Mouse (Mus musculus) limb, embryonic 13.5 days (tissue): ENCODE measurements around the gene Ccdc153. TPM values are rescaled to one million over a fixed set of nuclear protein-coding genes. Genes with fewer than 3 reads are reported as not detected.

ENCODE experiments used
- ATAC-seq: fragments of 200-750 bp; cut with Nextera tagmentation; 2 replicates; pipeline ENCODE4 v1.8.0; 2017; ENCODE audit warnings: low read depth, moderate number of reproducible peaks, moderate TSS enrichment; ENCODE audit not compliant: low FRiP score
- H3K27ac ChIP-seq: fragments of 300-500 bp; sonication (generic); 2 replicates; pipeline ENCODE4 v1.5.1; 2015; ENCODE audit warnings: inconsistent platforms, mild to moderate bottlenecking, moderate library complexity
- H3K27me3 ChIP-seq: fragments of 300-500 bp; sonication (generic); 2 replicates; pipeline ENCODE4 v1.6.1; 2015; ENCODE audit warnings: mild to moderate bottlenecking, inconsistent platforms
- H3K36me3 ChIP-seq: fragments of 300-500 bp; sonication (generic); 2 replicates; pipeline ENCODE4 v1.6.1; 2015; ENCODE audit warnings: inconsistent platforms, mild to moderate bottlenecking, moderate library complexity
- H3K4me1 ChIP-seq: fragments of 300-500 bp; sonication (generic); 2 replicates; pipeline ENCODE4 v1.6.1; 2015; ENCODE audit warnings: inconsistent platforms
- H3K4me2 ChIP-seq: fragments of 300-500 bp; sonication (generic); replicated peaks from 2 replicates; pipeline ENCODE4 v1.6.1; 2015; ENCODE audit warnings: inconsistent platforms, mild to moderate bottlenecking, moderate library complexity
- H3K4me3 ChIP-seq: fragments of 300-500 bp; sonication (generic); 2 replicates; pipeline ENCODE4 v1.5.1; 2015; ENCODE audit warnings: moderate library complexity, mild to moderate bottlenecking, inconsistent platforms
- H3K9ac ChIP-seq: fragments of 300-500 bp; sonication (generic); 2 replicates; pipeline ENCODE4 v1.6.1; 2015; ENCODE audit warnings: mild to moderate bottlenecking, inconsistent platforms
- H3K9me3 ChIP-seq: fragments of 300-500 bp; sonication (generic); 2 replicates; pipeline ENCODE4 v1.6.1; 2016; ENCODE audit warnings: inconsistent platforms
- WGBS: fragments of 180-500 bp; shearing (Covaris S2); methylation state at CpG from one replicate; pipeline ENCODE4 v1.1.7; 2015; 5-methylcytosine and 5-hydroxymethylcytosine counted together
- polyA plus RNA-seq: library from polyadenylated mRNA; unstranded; fragments of >200 nt; fragmentation: Nextera tagmentation; extraction: Ambion mirVana; gene quantifications from 2 replicates; pipeline ENCODE4 v1.2.1, GENCODE M21; 2015

The Ccdc153 gene
- polyA plus RNA-seq, 1 experiment from 2014 or later, result not detected

- no peak for ATAC-seq
- H3K9ac ChIP-seq, result no peak overlapping the region
- H3K36me3 ChIP-seq, result no peaks in the 10 kb centered on the region
- H3K4me3 ChIP-seq, result no peak overlapping the region
- H3K9me3 ChIP-seq, result no peaks in the 10 kb centered on the region
- 61% methylated on average over 2 of the region's 2 CpGs for WGBS
- H3K27me3 ChIP-seq, result no peaks in the 10 kb centered on the region; the same call in 1 of the 2 replicates
- H3K27ac ChIP-seq, result no peak overlapping the region
- no peak overlapping the region for H3K4me2 ChIP-seq
- H3K4me1 ChIP-seq, result peaks cover 3% of the 10 kb centered on the region; the same call in 1 of the 2 replicates
These were observed 3.1 kb downstream of the Ccdc153 start for GRCm38 (mm10) chr9:44243621-44244020.

GRCm38 (mm10) chr9:44247907-44248306 is 7.4 kb downstream of the Ccdc153 start:
- Histone ChIP-seq H3K9me3 (no peaks in the 10 kb centered on the region), H3K27ac (no peak overlapping the region), H3K36me3 (no peaks in the 10 kb centered on the region; the same call in 1 of the 2 replicates), H3K4me3 (no peak overlapping the region), H3K27me3 (no peaks in the 10 kb centered on the region), H3K9ac (no peak overlapping the region), H3K4me2 (no peak overlapping the region), H3K4me1 (peaks cover 4% of the 10 kb centered on the region; the same call in 1 of the 2 replicates)
- 75% methylated on average over 6 of the region's 6 CpGs for WGBS
- no peak for ATAC-seq

GRCm38 (mm10) chr9:44249181-44250146 is 9.0 kb downstream of the Ccdc153 start:
- no peaks in the 10 kb centered on the region for H3K27me3 ChIP-seq
- H3K4me3 ChIP-seq, result no peak overlapping the region
- ATAC-seq, result peak; percentile 78; the same call in 1 of the 2 replicates
- peaks cover 18% of the 10 kb centered on the region for H3K4me1 ChIP-seq
- 48% methylated on average over 26 of the region's 26 CpGs for WGBS
- H3K9me3 ChIP-seq, result no peaks in the 10 kb centered on the region
- H3K9ac ChIP-seq, result no peak overlapping the region; the same call in 1 of the 2 replicates
- H3K36me3 ChIP-seq, result no peaks in the 10 kb centered on the region; the same call in 1 of the 2 replicates
- H3K4me2 ChIP-seq, result no peak overlapping the region; the same call in 1 of the 2 replicates
- no peak overlapping the region for H3K27ac ChIP-seq

GRCm38 (mm10) chr9:44250445-44250844 is 10.0 kb downstream of the Ccdc153 start:
- Histone ChIP-seq H3K4me1 (peaks cover 27% of the 10 kb centered on the region), H3K36me3 (no peaks in the 10 kb centered on the region; the same call in 1 of the 2 replicates), H3K4me3 (no peak overlapping the region), H3K27ac (no peak overlapping the region), H3K9me3 (no peaks in the 10 kb centered on the region), H3K27me3 (no peaks in the 10 kb centered on the region), H3K4me2 (no peak overlapping the region), H3K9ac (no peak overlapping the region)
- no peak for ATAC-seq
- WGBS, result 76% methylated on average over 4 of the region's 4 CpGs

GRCm38 (mm10) chr9:44251314-44251713 is 10.8 kb downstream of the Ccdc153 start, which contains the start of gene Pdzd3:
Pdzd3 (minus strand) TSS chr9:44251471.
- Histone ChIP-seq H3K9me3 (no peaks in the 10 kb centered on the region), H3K9ac (no peak within 1 kb of the TSS), H3K4me1 (peaks cover 32% of the 10 kb centered on the region), H3K27me3 (no peaks in the 10 kb centered on the region), H3K4me2 (no peak within 1 kb of the TSS), H3K27ac (no peak within 1 kb of the TSS), H3K36me3 (no peaks in the 10 kb centered on the region; the same call in 1 of the 2 replicates), H3K4me3 (no peak within 1 kb of the TSS)
- 79% methylated on average over 10 of the region's 10 CpGs for WGBS
- no peak for ATAC-seq

- Histone ChIP-seq H3K4me1 (peaks cover 32% of the 10 kb centered on the region), H3K4me2 (no peak overlapping the region), H3K4me3 (no peak overlapping the region), H3K27me3 (no peaks in the 10 kb centered on the region), H3K9me3 (no peaks in the 10 kb centered on the region), H3K36me3 (peaks cover 4% of the 10 kb centered on the region; the same call in 1 of the 2 replicates), H3K9ac (no peak overlapping the region), H3K27ac (0 out of 2 replicates have a peak overlapping the region, but pooled peaks have one; percentile 7)
- ATAC-seq, result no peak
- WGBS, result 73% methylated on average over 6 of the region's 6 CpGs
These were observed 13.0 kb downstream of the Ccdc153 start for GRCm38 (mm10) chr9:44253441-44253840.

- H3K4me2 ChIP-seq, result no peak overlapping the region
- H3K27me3 ChIP-seq, result no peaks in the 10 kb centered on the region
- H3K9me3 ChIP-seq, result no peaks in the 10 kb centered on the region
- H3K27ac ChIP-seq, result peak overlapping the region; percentile 58; the same call in 1 of the 2 replicates
- H3K9ac ChIP-seq, result no peak overlapping the region
- peaks cover 4% of the 10 kb centered on the region; the same call in 1 of the 2 replicates for H3K36me3 ChIP-seq
- H3K4me3 ChIP-seq, result no peak overlapping the region
- peaks cover 29% of the 10 kb centered on the region for H3K4me1 ChIP-seq
- peak; percentile 62; the same call in 1 of the 2 replicates for ATAC-seq
- WGBS, result 10% methylated on average over 5 of the region's 5 CpGs
These were observed 14.1 kb downstream of the Ccdc153 start for GRCm38 (mm10) chr9:44254508-44255135.

GRCm38 (mm10) chr9:44255136-44255521 is 14.7 kb downstream of the Ccdc153 start:
- 38% methylated on average over 6 of the region's 6 CpGs for WGBS
- Histone ChIP-seq H3K4me1 (peaks cover 29% of the 10 kb centered on the region), H3K27ac (peak overlapping the region; percentile 58), H3K4me2 (no peak overlapping the region), H3K36me3 (peaks cover 4% of the 10 kb centered on the region; the same call in 1 of the 2 replicates), H3K9ac (0 out of 2 replicates have a peak overlapping the region, but pooled peaks have one; percentile 25), H3K27me3 (no peaks in the 10 kb centered on the region), H3K4me3 (no peak overlapping the region), H3K9me3 (no peaks in the 10 kb centered on the region)
- ATAC-seq, result no peak

- H3K4me1 ChIP-seq, result peaks cover 29% of the 10 kb centered on the region
- H3K27me3 ChIP-seq, result no peaks in the 10 kb centered on the region
- H3K27ac ChIP-seq, result no peak overlapping the region
- peaks cover 4% of the 10 kb centered on the region; the same call in 1 of the 2 replicates for H3K36me3 ChIP-seq
- no peak overlapping the region for H3K4me3 ChIP-seq
- WGBS, result 80% methylated on average over 8 of the region's 8 CpGs
- H3K4me2 ChIP-seq, result no peak overlapping the region
- no peak for ATAC-seq
- no peak overlapping the region for H3K9ac ChIP-seq
- no peaks in the 10 kb centered on the region for H3K9me3 ChIP-seq
These were observed 15.7 kb downstream of the Ccdc153 start for GRCm38 (mm10) chr9:44256213-44256612.

GRCm38 (mm10) chr9:44259014-44259413 is 18.5 kb downstream of the Ccdc153 start:
- 82% methylated on average over 10 of the region's 10 CpGs for WGBS
- Histone ChIP-seq H3K4me3 (no peak overlapping the region), H3K4me1 (peaks cover 19% of the 10 kb centered on the region), H3K9ac (no peak overlapping the region), H3K27ac (no peak overlapping the region), H3K4me2 (no peak overlapping the region), H3K27me3 (no peaks in the 10 kb centered on the region), H3K36me3 (peaks cover 18% of the 10 kb centered on the region), H3K9me3 (no peaks in the 10 kb centered on the region)
- no peak for ATAC-seq

- Histone ChIP-seq H3K9me3 (no peaks in the 10 kb centered on the region), H3K4me3 (no peak overlapping the region), H3K27ac (no peak overlapping the region), H3K27me3 (no peaks in the 10 kb centered on the region), H3K4me1 (no peaks in the 10 kb centered on the region; the same call in 1 of the 2 replicates), H3K4me2 (no peak overlapping the region), H3K36me3 (peaks cover 18% of the 10 kb centered on the region), H3K9ac (peak overlapping the region; percentile 36; the same call in 1 of the 2 replicates)
- WGBS, result 84% methylated on average over 14 of the region's 14 CpGs
- ATAC-seq, result no peak
These were observed 20.9 kb downstream of the Ccdc153 start for GRCm38 (mm10) chr9:44261388-44261787.
